Mouse (Mus musculus) right cerebral cortex, postnatal 10 days (tissue): ENCODE data around the gene Mdp1.
A peak's percentile ranks its signal among the peaks of the same experiment; 100 is the strongest.

ENCODE experiments used
- DNase-seq, 2 experiments: peaks; one replicate each; pipeline ENCODE4 v3.0.0; 2021; ENCODE audit warnings: low spot score in 2 of 2

Gene Mdp1

DNA sequence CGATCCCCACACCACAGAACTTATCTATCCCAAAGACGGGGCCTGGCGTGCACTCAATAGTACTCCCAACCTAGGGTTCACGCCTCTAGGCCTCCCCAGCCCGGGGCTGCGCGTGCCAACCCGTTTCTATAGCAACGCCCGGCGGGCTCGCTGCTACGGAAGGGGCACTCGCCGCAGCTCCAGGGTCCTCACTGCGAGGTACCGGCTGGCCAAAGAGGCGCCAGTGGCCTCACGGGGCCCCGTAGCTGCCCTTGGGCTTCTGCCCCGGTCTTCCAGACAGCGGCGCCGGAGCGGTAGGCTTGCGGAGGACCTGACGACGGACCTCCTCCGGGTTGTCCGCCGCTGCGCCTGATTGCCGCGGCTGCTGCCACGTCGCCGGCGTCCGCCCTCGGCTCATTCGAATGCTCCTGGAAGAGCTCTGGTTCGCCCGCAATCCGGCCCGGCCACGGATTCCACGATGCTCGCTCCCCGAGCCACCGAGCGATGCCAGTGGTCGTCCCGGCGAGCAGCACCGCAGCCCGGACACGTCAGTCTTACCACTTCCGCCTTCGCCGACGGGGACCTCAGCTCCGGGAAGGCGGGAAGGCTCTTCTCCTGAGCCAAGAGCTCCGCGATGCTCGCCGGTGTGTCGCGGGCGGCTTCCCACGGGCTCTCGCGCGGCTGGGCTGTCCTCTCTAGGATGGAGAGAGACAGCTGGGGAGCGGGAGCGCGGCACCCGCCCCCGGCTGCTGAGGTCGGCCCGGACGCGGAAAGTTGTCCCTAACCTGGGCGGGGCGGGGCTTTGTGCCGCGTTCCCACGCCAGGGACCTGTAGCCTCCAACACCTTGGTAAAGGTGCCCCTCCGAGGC lies 17.0 kb downstream of the Mdp1 start, which contains the start of gene Tm9sf1:
Gene Tm9sf1, minus strand, starts transcription at position 747 of the 848 bp plus-strand sequence.
- DNase-seq, result peak; percentile 85 to 86

DNA sequence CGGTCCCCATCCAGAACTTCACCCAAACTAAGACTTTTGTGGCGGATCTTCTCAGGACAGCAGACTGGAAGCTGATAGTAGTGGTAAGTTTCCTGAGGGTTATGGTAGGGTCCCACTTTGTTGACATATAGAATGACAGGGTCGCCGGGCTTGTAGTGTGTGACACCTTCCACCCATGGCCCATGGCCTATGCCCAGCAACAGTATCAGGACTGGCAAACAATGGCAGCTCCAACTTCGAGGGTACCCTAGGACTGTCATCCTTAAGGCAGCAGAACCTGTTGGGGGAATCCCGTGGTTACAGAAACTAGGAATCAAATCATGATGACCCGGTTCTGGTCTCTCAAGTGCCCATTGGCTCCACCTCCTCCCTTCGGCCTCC lies 17.6 kb downstream of the Mdp1 start:
- no peak for DNase-seq

DNA sequence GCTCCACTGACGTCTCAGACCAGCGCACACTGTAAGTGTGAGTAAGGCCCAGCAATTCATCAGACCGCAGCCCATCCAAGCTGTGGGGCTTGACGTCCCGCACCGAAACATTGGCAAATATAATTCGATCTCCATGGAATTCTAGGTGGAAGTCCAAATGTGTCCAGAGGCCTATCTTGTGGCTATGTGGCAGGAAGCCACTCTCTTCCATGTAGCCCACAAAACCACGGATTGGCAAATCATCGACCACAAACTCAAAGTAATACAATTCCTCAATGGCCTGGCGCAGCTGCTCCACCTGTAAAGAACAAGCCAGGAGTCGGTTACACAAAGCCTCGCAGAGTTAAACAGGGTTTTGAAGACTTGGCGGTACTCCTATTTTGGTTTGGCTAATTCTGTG lies 19.0 kb downstream of the Mdp1 start:
- DNase-seq, result no peak

DNA sequence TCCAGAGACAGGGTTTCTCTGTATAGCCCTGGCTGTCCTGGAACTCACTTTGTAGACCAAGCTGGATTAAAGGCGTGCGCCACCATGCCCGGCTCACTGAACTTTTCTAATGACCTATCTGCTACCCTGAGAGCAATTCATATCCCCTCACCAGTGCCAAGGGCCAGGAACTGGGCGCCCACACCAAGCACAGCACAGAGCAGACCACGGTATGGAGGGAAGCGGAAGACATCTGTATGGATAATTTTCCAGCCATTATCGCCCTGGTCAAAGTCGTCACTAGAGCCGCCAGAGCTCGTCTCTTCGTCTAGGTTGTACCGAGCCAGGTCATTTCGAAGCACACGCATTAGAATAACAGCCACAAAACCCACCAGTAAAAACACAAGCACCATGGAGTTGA lies 19.5 kb downstream of the Mdp1 start:
- no peak for DNase-seq

DNA sequence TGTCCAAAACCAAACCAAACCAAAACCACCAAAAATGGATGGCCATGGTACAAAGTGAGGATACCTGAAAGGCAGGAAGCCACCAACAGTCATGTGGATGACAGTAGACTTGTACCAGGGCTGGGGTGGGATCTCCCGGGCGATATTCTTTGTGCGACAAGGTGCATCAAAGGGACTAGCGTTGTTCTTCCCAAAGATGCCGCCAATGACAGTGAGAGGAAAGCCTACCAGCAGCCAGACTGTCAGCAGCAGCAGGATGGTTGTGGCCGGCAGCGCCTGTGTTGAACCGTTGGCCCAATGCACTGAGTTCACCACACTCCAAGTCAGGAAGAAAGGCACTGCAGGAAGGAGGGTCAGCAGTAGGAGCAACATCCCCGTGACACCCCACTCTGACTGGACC lies 22.5 kb downstream of the Mdp1 start, which contains the start of gene Gm49378:
Gene Gm49378, minus strand, starts transcription at position 101 of the 400 bp plus-strand sequence.
- no peak for DNase-seq

DNA sequence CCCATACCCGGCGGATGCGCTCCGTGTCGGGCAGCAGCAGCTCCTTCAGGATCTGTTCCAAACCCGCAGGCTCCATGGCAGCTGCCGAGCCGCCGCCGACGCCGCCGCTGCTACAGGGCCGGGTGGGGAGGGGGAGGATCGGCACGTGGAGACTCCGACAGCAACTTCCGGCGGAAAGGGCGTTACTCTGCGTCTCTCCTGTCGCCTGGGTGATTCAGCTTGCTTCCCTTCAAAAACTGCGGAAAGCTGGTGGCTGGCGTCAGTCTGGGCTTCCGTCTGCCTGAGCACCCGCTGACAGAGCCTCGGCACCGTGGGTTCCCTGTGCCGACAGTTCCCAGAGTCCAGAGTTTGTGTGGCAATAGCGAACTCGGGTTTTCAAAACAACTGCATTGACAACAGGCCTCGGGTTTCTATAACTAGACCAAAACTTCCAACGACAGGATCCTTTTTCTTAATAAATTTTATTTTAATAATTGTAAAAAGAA lies 24.7 kb downstream of the Mdp1 start, which contains the start of gene Ipo4:
Gene Ipo4, minus strand, starts transcription at position 435 of the 485 bp plus-strand sequence.
- DNase-seq, result peak; percentile 94 to 95

DNA sequence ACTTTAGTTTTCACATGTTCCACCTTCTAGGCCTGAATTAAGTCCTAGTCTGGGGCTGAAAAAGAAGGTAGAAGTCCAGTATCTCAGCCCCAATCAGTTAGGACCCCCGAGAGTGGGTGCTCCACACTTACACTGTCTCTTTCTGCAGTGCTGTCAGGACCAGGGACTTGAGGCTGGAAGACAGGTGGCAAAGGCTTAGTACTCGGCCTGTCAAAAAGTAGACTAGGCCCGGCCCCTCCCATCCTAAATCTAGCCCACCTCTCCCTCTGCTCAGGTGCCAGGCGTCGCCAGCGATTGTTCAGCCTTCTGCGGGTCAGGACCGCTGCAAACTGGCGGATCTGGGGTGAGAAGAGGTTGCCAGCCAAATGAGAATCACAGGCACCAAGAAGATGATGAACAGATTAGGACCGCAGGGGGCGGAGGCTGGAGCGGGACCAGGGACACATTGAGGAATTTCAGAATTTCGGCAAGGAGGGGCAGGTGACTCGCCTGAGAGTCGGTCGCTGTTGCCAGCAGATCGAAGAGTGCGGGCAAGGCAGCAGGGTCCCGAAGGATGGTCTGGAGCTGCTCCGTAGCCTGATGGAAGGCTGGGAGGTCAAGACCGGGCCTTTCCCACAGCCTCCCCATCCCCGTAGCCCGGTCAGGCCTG lies 25.3 kb downstream of the Mdp1 start:
- peak; percentile 47 to 54 for DNase-seq

DNA sequence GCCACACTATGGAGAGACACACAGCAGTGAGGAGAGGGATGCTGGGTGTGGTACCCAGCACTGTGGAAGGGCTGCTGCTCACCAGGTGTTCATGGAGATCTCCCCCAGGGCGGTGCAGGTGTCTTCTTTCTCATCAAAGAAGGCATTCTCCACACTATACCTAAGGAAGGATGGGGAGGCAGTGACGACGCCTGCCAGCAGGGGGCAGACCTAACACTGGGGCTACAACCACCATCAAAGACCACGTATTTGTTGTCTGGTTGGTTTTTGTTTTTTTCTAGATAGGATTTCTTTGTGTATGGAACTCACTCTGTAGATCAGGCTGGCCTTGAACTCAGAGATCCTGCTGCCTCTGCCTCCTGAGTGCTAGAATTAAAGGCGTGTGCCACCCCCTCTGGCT lies 31.0 kb downstream of the Mdp1 start:
- no peak for DNase-seq

DNA sequence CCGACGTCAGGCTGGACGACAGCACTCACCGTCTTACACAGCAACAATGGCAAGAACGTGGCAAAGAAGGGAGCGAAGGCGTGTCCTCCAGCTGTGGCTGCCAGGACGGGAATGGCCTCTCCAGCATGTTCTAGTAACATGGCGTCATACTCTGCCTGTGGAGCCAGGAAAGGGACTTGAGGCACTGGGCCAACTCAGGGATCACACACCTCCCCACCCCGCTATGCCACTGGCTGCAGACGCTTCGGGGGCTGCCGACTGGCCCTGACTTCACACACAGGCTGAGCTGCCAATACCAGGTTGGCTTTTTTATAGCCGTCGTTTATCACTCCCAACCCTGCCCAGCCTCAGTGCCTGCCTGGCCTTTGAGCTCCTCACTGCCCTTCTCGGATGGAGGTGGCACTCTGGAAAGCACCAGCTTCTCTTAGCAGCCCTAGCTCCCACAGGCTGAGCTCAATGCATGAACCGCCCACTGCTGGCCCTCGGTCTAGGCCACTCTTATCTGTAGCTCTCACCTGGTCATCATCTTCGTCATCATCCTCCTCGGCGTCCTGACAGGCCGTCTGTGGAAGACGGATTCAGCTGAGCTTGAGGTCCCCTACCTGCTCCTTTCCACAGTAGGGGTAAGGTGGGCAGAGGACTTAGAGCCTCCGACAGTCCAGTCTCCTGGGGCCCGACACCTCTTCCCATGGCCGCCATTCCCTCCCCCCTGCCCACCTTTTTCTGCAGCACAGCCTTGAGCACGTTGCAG lies 32.1 kb downstream of the Mdp1 start:
- DNase-seq, result no peak

DNA sequence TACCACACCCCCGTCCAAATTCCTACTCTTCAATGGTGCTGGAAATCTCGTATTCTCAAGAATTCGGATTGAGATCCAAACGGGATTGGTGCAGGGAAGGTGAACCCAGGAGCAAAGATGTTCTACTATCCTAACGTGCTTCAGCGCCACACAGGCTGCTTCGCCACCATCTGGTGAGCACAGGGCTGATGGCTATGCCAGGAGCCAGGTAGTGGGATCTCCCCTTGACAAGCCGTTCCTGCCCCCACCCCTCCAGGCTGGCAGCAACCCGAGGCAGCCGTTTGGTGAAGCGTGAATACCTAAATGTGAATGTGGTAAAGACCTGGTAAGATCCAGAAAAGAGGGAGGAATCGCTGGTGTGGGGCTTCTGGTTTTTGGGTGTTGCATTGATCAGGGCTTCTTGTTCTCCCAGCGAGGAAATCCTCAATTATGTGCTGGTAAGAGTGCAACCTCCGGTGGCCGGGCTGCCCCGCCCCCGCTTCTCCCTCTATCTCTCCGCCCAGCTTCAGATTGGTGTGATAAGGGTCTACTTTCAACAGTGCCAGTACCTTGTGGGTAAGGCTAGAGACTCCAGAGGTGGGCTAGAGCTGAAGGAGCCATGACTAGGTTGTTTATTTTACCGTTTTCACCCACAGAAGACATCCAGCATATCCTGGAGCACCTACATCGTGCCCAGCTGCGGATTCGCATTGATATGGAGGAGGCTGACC lies 41.7 kb downstream of the Mdp1 start:
- no peak for DNase-seq

DNA sequence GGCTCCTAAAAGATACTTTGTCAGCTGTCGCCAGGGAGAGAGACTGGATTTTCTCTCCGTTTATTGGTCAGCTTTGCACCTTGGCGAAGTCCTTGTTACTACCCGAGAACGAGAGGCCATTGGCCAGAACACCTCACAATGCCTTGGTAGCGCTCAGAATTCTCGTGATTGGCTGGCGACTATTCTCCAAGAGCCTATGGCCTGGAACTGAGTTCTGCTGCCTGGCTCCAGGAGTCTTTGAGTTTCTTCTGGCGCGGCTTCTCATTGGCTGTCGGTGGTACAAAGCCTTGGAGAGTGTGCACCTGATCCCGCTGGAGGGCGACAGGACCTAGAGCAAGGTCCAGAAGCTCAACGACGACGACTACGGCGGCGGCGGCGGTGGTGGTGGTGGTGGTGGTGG lies 42.5 kb downstream of the Mdp1 start, which contains the start of gene Rec8:
Gene Rec8, plus strand, starts transcription at position 216 of the 400 bp plus-strand sequence.
- DNase-seq, result no peak

DNA sequence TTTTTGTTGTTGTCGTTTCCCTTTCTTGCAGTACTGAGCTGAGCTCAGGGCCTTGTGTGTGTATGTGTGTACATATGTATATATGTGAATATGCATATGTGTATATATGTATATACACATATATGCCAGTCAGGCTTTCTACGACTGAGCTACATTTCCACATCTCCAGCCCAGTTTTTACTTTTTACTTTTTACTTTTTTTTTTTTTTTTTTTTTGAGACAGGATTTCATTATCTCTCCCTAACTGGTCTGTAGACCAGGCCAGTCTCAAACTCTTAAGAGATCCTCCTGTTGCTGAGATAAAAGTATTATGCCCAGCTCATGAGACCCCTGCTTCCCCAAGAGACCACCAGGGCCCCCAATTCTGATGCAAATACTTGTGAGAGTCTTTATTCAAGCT lies 43.5 kb downstream of the Mdp1 start:
- DNase-seq, result no peak

DNA sequence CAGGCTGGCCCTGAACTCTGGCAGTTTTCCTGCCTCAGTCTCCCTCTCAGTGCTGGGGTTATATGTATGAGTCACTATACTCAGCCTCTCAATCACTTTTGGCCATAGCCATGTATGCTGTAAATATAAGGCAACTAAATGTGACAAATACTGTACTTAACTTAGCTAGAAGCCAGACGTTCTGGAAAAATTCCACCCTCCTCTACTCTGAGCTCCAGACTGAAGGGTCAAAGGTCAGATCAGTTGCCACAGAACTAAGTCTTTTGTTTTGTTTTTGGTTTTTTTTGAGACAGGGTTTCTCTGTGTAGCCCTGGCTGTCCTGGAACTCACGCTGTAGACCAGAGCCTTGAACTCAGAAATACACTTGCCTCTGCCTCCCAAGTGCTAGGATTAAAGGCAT lies 44.4 kb downstream of the Mdp1 start:
- no peak for DNase-seq

DNA sequence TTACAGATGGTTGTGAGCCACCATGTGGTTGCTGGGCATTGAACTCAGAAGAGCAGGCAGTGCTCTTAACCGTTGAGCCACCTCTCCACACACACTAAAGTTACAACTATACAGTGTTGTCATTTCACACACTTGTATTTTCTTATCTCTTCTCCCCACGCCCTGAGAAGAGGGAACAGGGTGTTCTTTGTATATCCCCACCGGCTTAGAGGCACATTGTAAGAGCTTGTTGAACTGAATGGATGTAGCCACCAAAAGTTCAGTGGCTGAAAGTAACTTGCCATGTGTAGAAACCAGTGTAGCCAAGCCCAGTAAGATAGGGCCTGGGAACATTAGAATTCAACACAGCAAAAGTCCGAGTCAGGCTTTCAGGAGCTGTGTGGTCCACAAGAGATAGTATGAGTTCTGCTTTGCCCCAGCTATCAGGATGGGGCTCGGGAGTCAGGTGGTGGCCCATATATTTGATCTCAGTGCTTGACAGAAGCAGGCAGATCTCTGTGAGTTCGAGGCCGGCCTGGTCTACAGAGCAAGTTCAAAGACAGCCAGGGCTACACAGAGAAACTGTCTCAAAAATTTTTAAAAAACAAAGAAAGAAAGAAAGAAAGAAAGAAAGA lies 45.6 kb downstream of the Mdp1 start:
- no peak for DNase-seq

DNA sequence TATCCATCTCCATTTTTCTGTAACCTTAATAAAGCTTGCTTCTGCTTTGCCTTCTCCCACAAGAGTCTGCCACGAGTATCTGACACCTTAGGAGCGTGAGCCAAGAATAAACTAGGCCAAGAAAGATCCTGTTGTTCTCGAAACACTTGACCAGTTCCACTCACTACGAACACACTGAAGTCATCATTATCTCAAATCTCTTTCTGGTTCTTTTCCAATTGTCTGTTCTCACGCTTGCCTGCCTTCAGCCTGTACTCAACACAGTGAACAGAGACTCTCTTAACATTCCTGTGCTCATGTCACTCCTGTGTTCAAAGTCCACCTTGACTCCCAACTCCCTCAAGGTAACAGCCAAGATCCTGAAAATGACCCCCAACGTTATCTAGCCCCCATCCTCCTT lies 47.0 kb downstream of the Mdp1 start:
- no peak for DNase-seq

DNA sequence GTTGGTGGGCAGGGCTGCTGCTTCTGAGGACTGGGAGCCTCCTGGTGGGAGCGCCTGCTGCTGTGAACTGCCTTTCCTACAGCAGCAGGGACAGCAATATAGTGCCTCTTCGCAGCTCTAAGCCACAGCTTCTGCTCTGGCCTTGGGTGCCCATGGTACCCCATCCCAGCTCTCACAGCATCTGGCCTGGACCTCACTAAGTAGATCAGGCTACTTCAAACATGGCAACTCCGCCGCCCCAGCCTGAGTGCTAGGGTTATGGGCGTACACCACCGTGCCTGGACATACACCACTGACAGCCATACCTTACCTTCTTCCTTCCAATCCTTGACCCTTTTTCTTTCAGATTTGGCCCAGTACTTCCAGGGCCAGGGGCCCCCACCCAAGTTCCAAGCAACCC lies 52.0 kb downstream of the Mdp1 start:
- DNase-seq, result no peak
